ENCODE assay signal across 15 mouse cellular contexts in the genomic region with DNA sequence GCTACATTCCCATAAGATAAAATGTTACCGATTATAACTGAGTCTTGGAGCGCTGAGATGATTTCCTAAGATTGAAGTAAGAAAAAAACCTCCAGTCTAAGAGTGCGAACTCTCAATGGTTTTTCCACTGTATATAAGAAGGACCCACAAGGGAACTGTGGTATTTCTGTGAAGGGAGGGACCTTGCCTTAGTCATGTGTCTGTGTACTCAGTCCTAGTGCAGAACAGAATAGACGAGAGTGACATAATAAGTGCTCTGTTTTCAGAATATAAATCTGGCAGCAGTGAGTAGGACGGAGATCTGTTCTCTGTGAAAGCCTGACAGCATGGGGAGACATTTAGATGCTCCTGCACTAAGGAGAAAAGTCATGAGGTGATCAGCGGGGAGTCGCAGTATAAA.
A peak's percentile ranks its signal among the peaks of the same experiment; 100 is the strongest.
DNase-seq lines count a peak whose midpoint lies in the region; ATAC-seq and TF ChIP-seq lines count a peak whose summit lies in the region.
"Had no signal": no experiment of that assay in that cellular context is flagged by ENCODE, and none has a peak within 500 bp of the region (broad histone marks: within the 10 kb centered on the region; RNA-seq: fewer than 3 reads in every experiment).

No protein-coding gene starts in this region.

- intact Hi-C loops in gastrocnemius, adult 2 months (cut with DNase I): no loop called here

- H3K4me2 ChIP-seq in forebrain, embryonic 16.5 days (ENCODE audit: low read length): no peak overlapping the region

- H3K9me3 ChIP-seq in forebrain, embryonic 16.5 days (ENCODE audit: control insufficient read depth, low read length): no peaks in the 10 kb centered on the region

- no peak overlapping the region for H3K9ac ChIP-seq in forebrain, embryonic 16.5 days (replicated peaks; ENCODE audit: low read depth, low read length)
- H3K9ac ChIP-seq: liver, postnatal 0 days had no signal

- no peak for DNase-seq in gastrocnemius, adult 2 months
- DNase-seq in gastrocnemius, postnatal 4 days (ENCODE audit: low spot score in 2 of 2): no peak
- peak; percentile 60 for DNase-seq in layer of hippocampus, adult 9-11 months
- no peak for DNase-seq in layer of hippocampus, adult 11-12 months (ENCODE audit: low spot score)
- DNase-seq in NIH3T3 (ENCODE audit: low read depth) (peak; percentile 26), adipocyte (ENCODE audit: low spot score) (no peak)
- DNase-seq: adrenal gland, postnatal 10 days; cerebellum, adult 9-10 months; kidney, adult 8-10 months; liver, postnatal 0 days; thymus, adult 2 months had no signal

- WGBS in forebrain, embryonic 16.5 days: 57% methylated on average over 5 of the region's 7 CpGs

- no peak overlapping the region for H3K4me3 ChIP-seq in gastrocnemius, adult 2 months
- H3K4me3 ChIP-seq in forebrain, embryonic 16.5 days (replicated peaks; ENCODE audit: low read length): no peak overlapping the region
- H3K4me3 ChIP-seq: megakaryocyte, embryonic 14.5 days had no signal

- no peaks in the 10 kb centered on the region for H3K36me3 ChIP-seq in forebrain, embryonic 16.5 days (ENCODE audit: control insufficient read depth, insufficient read depth)

- no peaks in the 10 kb centered on the region for H3K27me3 ChIP-seq in forebrain, embryonic 16.5 days (replicated peaks; ENCODE audit: control insufficient read depth, insufficient read depth, low read length)
- H3K27me3 ChIP-seq: megakaryocyte, embryonic 14.5 days; Patski had no signal

- peak; percentile 85 for ATAC-seq in forebrain, embryonic 16.5 days
- no peak for ATAC-seq in megakaryocyte progenitor cell, adult 5-6 weeks (replicated peaks; ENCODE audit: poor library complexity)
- ATAC-seq: liver, postnatal 0 days; Patski had no signal

- peak overlapping the region; percentile 70 for H3K27ac ChIP-seq in gastrocnemius, adult 2 months
- H3K27ac ChIP-seq in forebrain, embryonic 16.5 days (ENCODE audit: low read length): no peak overlapping the region

- no peaks in the 10 kb centered on the region for H3K4me1 ChIP-seq in forebrain, embryonic 16.5 days (replicated peaks; ENCODE audit: control insufficient read depth, insufficient read depth, low read length)

- no peak for TF ChIP-seq CTCF in gastrocnemius, adult 2 months (IDR thresholded peaks at IDR 0.05)

Comparison
In these comparisons a context has a peak if more than half of its experiments do, and no peak if none do; other contexts are left out.
1. DNase-seq: peak in layer of hippocampus, adult 9-11 months (single experiment) and NIH3T3 (single experiment); none in gastrocnemius, adult 2 months (single experiment), gastrocnemius, postnatal 4 days (0 of 2), layer of hippocampus, adult 11-12 months (single experiment) and adipocyte (single experiment).